Mouse (Mus musculus): ENCODE measurements around the gene Vmn2r87.
"Not testable (repeated sequence)": the region's sequence is repeated elsewhere in the genome, so short reads cannot be mapped to it uniquely, and the experiment has no call there.

Vmn2r87 gene

DNA sequence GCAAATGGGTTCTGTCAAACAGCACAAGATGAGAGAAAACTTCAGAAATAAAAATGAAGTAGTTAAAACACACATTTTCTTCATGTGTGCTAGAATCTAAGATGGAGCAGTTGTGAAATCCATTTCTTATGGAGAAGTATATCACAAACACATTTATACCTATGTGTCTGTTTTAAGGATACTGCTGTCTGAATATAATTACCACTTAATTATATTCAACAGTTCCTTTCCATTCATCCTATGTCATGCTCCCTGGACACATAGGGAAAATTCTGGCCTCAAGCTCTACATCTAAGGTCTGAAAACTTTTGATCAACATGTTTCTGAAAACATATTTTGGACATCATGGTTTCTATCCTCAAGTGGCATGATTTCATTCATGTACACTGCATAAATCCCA is at the start of gene Vmn2r87:
Vmn2r87 (minus strand) TSS at position 101 of the 400 bp plus-strand sequence.
- no peak for DNase-seq (ENCODE audit: low spot score in 2 of 2)

DNA sequence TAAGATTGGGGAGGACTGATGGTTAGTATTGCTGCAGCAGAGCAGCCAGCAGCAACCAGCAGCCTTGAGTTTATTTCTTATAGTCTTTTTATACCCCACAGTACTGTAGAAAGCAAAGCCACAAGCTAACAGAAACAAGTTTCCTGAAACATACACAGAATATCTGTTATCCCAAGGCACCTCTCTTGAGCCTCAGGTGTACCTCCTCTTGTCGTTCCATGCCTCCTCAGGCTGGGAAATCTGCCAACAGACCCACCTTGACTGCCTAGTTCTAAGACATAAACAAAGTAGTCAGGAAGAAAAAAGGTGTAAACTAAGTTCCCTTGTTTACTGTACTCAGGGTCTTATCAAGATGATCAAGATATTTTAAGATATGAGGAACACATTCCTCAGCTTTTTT is 47.1 kb upstream of the Vmn2r87 start:
- not testable (repeated sequence) for DNase-seq (ENCODE audit: low spot score in 2 of 2)

DNA sequence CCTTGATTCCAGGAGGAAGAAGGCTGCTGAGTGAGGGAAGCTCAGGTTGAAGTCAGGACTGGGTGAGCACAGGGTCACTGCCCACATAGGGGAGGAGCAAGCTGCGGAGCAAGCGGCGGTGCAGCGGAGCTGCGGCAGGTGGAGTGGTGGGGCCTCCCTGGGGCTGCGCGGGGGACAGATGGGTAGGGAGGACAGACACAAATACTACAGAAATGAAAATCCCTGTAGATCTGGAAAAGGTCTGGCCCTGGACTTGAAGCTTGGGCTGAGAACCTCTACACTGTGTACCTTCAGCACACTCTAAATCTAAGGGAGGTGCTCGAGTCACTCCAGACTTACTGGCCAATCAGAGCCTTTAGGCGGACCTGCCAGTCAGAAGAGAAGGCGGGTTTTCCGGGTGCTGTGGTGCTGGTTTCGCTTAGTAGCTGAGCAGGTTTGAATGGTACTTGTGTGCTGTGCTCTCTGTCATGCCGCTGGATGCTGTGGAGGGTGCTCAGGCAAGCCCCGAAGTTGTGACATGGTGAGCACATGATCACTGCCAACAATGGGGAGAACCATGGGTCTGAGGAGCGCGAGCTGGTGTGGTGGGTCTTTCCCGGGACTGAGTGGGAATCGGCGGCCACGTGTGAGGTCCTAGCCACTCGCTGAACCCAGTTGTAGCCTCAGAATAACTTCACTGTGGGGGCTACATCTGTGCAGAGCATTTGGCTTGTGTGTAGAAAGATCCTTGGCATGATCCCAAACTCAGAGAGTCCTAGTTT is 44.9 kb upstream of the Vmn2r87 start:
- DNase-seq (ENCODE audit: low spot score in 2 of 2) = peak; percentile 67 to 68

DNA sequence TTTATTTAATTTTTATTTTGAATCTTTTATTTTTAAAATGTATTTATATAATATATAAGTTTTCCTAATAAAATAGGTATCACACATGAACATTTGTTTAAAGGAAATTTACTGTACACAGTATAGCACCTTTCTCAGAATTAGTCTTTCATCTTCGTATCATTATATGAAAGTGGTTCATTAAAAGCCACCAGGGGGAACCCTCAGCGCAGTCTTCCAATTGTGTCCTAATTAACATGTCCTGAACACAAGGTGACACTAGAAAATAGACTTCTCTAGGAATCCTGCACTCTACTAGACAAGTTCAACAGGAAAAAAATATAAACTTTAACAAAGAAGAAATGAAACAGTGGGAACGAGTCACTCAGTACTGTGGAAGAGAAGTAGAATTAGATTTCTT is 38.9 kb upstream of the Vmn2r87 start:
- peak in 1 of 2 experiments; percentile 7 for DNase-seq (ENCODE audit: low spot score in 2 of 2)

DNA sequence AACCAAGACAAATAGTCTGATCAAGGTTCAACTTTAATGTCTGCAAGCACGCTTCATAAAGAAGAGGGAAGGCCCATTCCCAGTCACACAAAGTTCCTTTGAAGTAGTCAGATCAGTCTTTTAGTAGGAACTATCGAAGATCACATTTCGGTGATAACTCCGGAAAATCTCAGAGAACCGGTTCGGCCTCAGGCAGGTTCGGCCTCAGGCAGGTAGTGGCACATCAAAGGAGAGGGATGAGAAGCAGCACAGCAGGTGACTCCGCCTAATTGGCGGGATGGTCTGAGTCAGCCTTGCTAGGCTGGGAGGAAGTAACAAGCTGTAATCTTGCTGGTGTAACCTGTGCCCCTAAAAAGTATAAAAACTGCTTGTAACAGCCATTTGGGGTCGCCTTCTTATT is 30.7 kb upstream of the Vmn2r87 start:
- no peak for DNase-seq (ENCODE audit: low spot score in 2 of 2)

DNA sequence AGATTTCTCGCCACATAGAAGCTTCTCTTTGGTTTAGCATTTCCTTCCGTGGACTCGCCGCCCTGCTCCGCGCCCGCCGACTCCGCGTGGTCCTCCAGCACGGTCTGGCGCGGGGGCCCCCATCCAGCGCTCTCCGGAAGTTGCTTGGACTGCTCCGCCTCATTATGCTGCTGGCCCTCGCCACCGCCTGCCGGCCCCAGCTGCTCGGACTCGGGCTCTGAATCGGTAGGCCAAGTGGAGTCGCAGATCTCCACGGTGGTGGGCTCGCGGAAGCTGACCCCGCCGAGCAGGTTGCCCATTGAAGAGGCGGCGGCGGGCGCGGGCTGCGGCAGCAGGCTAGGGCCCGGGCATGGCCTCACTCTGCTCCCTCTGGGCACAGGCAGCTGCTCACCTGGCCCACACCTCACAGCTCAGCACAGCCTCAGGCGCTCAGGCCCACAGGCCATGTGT is 26.9 kb downstream of the Vmn2r87 start:
- peak in 1 of 2 experiments; percentile 2 for DNase-seq (ENCODE audit: low spot score in 2 of 2)

DNA sequence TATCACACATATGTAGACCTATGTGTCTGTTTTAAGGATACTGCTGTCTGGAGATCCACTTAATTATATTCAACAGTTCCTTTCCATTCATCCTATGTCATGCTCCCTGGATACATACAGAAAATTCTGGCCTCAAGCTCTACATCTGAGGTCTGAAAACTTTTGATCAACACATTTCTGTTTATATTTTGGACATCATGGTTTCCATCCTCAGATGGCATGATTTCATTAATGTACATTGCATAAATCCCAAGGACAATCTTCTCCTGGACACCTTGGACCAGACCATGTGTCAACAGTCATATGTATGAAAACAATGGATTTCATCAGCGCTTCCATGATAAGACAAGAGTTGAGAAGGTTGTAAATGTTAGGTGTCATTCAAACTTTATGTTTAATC is 41.2 kb downstream of the Vmn2r87 start, which contains the start of gene Vmn2r86:
Vmn2r86 (minus strand) TSS at position 101 of the 400 bp plus-strand sequence.
- not testable (repeated sequence) for DNase-seq (ENCODE audit: low spot score in 2 of 2)

DNA sequence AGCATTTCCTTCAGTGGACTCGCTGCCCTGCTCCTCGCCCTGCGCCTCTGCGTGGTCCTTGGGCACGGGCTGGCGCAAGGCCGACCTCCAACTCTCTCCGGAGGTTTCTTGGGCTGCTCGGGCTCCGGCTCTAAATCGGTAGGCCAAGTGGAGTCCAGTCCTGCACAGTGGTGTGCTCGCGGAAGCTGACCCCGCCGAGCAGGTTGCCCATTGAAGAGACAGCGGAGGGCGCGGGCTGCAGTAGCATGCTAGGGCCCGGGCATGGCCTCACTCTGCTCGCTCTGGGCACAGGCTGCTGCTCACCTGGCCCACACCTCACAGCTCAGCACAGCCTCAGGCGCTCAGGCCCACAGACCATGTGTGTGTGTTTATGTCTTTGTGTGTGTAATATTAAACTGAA is 52.4 kb downstream of the Vmn2r87 start:
- no peak for DNase-seq (ENCODE audit: low spot score in 2 of 2)

DNA sequence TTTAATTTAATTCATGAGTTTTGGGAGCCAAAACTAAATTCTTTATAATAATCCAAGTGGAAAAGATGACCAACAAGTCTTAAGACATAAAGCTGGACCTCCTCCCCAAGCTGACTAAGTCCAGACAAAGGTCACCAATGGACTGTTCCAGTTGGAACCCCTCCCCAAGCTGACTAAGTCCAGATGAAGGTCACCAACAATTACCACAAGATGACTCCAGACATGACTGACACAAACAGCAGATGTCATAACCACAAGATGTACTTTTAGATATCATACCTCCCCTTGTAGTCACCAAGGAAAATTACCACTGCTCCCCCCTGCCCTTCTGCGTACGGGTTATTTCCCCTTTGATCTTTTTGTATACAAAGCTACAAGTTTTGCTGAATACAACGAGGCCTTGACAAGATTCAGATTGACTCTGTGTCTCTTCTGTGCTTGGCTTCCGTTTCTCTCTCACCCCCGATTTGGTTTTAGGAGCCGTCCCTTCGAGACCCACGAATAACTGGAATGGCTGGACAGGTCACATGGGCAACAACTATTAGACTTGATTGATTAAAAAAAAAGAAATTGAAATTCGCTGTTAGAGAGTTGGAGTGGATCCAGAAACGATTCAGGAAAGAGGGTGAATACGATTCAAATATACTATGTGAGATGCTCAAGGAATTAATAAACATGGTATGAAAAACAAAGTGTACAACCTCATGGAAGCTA is 62.9 kb downstream of the Vmn2r87 start:
- DNase-seq (ENCODE audit: low spot score in 2 of 2) = not testable (repeated sequence)

DNA sequence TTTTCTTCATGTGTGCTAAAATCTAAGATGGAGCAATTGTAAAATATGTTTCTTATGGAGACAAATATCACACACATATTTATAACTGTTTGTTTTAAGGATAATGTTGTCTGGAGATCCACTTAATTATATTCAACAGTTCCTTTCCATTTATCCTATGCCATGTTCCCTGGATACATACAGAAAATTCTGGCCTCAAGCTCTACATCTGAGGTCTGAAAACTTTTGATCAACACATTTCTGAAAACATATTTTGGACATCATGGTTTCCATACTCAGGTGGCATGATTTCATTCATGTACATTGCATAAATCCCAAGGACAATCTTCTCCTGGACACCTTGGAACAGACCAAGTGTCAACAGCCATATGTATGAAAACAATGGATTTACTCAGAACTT is 67.6 kb downstream of the Vmn2r87 start, which contains the start of gene Vmn2r85:
Vmn2r85 (minus strand) TSS at position 101 of the 400 bp plus-strand sequence.
- DNase-seq (ENCODE audit: low spot score in 2 of 2) = not testable (repeated sequence)

DNA sequence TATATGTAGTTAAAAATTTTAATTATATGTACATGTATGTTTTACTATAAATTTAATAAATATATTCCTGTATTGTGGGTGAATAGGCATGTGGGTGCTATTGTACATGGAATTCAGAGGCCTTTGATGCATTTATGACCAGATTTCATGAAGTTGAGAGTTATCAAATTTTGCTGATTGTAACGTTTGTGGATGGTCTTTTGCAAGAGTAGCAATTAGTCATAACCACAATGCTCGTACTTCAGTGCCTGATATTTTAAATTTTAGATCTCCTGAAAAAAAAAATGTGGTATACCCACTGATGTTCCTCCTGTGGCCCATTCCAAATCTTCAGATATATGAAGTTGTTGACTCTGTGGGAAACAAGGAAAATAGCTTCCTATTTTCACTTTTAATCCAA is 74.8 kb downstream of the Vmn2r87 start:
- not testable (repeated sequence) for DNase-seq (ENCODE audit: low spot score in 2 of 2)
